Mouse (Mus musculus) G1E-ER4 (cell line): ENCODE data around the gene Prg4. TPM values are rescaled to one million over a fixed set of nuclear protein-coding genes. Genes with fewer than 3 reads are reported as not detected.

Experiments
- GATA1 ChIP-seq: IDR thresholded peaks from one replicate; pipeline ENCODE4 v1.8.0; 2012; ENCODE audit warnings: low read length, inconsistent platforms
- polyA plus RNA-seq: library from polyadenylated mRNA; stranded (reverse); fragments of >175 nt; gene quantifications from 2 replicates; pipeline ENCODE4 v1.2.3, GENCODE M21; 2012

Gene Prg4
- 0.02 and 0.03 TPM in 2 replicates for polyA plus RNA-seq

GRCm38 (mm10) chr1:150466132-150466531 lies at the start of gene Prg4:
Gene Prg4, minus strand, starts transcription at chr1:150466165.
- no peak for TF ChIP-seq GATA1

- no peak for TF ChIP-seq GATA1
Observed at GRCm38 (mm10) chr1:150513041-150513440, 47.1 kb upstream of the Prg4 start.

GRCm38 (mm10) chr1:150505794-150506193 lies 39.8 kb upstream of the Prg4 start:
- no peak for TF ChIP-seq GATA1

- TF ChIP-seq GATA1 = no peak
Observed at GRCm38 (mm10) chr1:150503321-150503720, 37.4 kb upstream of the Prg4 start.

- TF ChIP-seq GATA1 = no peak
Observed at GRCm38 (mm10) chr1:150498177-150498576, 32.2 kb upstream of the Prg4 start.

GRCm38 (mm10) chr1:150497690-150498089 lies 31.7 kb upstream of the Prg4 start:
- TF ChIP-seq GATA1 = no peak

- TF ChIP-seq GATA1 = no peak
Observed at GRCm38 (mm10) chr1:150496626-150497302, 30.8 kb upstream of the Prg4 start.

- no peak for TF ChIP-seq GATA1
Observed at GRCm38 (mm10) chr1:150489148-150489547, 23.2 kb upstream of the Prg4 start.

GRCm38 (mm10) chr1:150480674-150481073 lies 14.7 kb upstream of the Prg4 start:
- no peak for TF ChIP-seq GATA1

GRCm38 (mm10) chr1:150472525-150472924 lies 6.6 kb upstream of the Prg4 start:
- TF ChIP-seq GATA1 = no peak

GRCm38 (mm10) chr1:150469992-150470391 lies 4.0 kb upstream of the Prg4 start:
- no peak for TF ChIP-seq GATA1

GRCm38 (mm10) chr1:150465364-150465763 lies 601 bp downstream of the Prg4 start:
- TF ChIP-seq GATA1 = no peak

GRCm38 (mm10) chr1:150463691-150464090 lies 2.3 kb downstream of the Prg4 start:
- no peak for TF ChIP-seq GATA1

GRCm38 (mm10) chr1:150463068-150463467 lies 2.9 kb downstream of the Prg4 start:
- TF ChIP-seq GATA1 = no peak

GRCm38 (mm10) chr1:150460595-150460994 lies 5.4 kb downstream of the Prg4 start:
- no peak for TF ChIP-seq GATA1

GRCm38 (mm10) chr1:150459599-150459998 lies 6.4 kb downstream of the Prg4 start:
- TF ChIP-seq GATA1 = no peak

- no peak for TF ChIP-seq GATA1
Observed at GRCm38 (mm10) chr1:150458977-150459376, 7.0 kb downstream of the Prg4 start.

- no peak for TF ChIP-seq GATA1
Observed at GRCm38 (mm10) chr1:150441731-150442130, 24.2 kb downstream of the Prg4 start.

- no peak for TF ChIP-seq GATA1
Observed at GRCm38 (mm10) chr1:150438641-150439040, 27.3 kb downstream of the Prg4 start.
